Mouse (Mus musculus) lung, adult 18-20 months (tissue): ENCODE measurements around the gene Foxj2.

Source experiments
- DNase-seq, 2 experiments: peaks; one replicate each; pipeline ENCODE4 v3.0.0; 2022; ENCODE audit warnings: mixed read lengths in 2 of 2

The Foxj2 gene

DNA sequence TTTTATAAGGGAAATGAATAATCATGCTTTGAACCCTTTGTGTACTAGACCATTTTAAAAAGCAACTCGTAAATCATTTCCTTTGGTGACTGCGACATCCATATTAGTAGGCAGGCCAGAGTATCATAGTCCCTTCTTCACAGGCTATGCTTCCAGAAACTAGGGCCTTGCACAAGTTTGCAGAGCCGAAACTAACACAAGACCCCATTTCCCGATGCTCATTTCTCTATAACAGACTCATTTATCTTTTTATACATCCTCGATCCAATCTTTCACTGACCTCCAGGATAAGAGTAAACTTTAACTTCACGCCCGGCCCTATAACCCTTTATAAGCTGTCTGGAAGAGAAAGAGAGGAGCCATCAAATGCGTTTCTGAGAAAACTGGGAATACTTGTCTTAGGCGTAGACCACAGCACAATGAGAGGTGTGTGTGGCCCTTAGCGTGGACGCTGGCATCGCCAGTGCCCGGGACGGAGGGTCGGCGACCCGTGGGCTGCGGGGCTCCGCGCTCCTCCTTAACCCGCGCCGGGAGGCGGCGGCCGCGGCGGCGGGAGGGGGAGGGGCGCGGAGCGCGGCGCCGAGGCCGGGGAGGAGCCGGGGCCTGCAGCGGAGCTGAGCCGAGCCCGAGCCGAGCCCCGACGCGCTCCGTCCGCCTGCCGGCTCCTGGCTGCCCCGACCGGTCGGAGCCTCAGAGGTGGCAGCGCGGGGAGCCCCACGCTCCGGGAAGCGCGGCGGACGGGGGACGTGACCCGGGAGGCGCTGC is at the start of gene Foxj2:
TSS of gene Foxj2 (plus strand) at position 609 of the 765 bp plus-strand sequence.
- DNase-seq, result peak; percentile 70 to 75

DNA sequence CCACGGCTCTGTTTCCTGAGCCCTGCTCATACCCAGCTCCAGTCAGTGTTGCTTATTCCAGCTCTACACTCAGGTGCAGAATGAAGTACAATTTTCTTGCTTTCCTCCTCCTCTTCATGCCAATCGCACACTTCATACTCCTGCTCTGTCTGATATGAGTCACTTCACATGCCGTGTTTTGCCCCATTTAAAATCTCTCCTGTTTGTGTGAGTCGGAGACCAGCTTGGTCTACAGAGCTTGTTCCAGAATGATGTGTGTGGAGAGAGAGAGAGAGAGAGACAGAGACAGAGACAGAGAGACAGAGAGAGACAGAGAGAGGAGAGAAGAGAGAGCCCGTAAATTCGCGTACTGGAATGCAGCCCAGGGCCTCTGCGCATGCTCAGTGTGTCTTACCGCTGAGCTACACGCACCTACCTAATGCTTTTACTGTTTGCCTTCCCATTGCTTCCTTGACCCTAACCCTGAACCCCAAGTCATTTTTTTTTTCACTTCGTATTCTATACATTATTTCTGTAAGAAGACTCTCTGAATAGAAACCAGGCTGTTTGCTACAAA is 48.9 kb upstream of the Foxj2 start:
- no peak for DNase-seq

DNA sequence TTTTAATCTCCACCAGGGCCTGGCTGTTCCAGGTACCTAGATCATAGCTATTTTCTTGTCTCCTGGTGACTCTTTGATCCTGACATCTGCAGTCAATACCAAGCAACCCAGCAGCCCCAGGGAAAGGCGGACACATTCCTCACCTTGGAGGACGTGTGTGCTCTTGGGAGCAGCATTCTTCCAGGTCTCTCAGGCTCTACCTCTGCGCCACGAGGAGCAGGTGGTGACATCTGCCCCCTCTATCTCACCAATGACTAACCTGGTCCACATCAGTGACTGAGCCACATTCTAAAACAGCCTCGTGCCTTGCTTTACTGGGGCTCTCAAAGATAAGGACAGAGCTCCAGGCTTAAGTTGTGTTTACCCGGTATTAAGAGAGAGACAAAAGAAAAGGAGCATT is 47.0 kb upstream of the Foxj2 start:
- DNase-seq, result no peak

DNA sequence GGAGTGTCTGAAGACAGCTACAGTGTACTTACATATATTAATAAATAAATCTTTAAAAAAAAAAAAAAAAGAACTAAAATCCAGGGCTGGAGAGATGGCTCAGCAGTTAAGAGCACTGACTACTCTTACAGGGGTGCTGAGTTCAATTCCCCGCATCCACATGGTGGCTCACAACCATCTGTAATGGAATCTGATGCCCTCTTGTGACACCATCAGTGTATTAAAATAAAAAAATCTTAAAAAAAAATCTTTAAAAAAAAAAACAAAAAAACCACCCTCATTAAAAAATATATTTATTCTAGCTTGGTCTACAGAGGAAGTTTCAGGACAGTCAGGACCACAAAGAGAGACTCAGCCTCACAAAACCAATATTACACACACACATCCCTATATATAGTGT is 45.4 kb upstream of the Foxj2 start:
- no peak for DNase-seq

DNA sequence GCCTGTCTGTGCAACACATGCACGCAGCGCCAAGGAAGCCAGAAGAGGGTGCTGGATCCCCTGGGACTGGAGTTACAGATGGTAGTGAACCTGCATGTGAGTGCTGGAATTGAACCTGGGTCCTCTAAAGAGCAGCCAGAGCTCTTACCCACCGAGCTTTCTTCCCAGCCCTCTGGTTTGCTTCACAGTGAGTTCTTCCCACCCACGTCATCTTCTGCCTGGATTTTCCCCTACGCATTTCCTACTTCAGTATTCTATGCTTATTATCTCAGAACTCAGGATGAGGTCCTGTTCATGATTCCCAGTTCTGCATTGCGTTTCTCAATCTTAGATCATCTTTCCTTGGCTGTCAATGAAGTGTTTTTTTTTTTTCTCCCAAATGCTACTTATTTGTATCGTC is 43.7 kb upstream of the Foxj2 start:
- no peak for DNase-seq

DNA sequence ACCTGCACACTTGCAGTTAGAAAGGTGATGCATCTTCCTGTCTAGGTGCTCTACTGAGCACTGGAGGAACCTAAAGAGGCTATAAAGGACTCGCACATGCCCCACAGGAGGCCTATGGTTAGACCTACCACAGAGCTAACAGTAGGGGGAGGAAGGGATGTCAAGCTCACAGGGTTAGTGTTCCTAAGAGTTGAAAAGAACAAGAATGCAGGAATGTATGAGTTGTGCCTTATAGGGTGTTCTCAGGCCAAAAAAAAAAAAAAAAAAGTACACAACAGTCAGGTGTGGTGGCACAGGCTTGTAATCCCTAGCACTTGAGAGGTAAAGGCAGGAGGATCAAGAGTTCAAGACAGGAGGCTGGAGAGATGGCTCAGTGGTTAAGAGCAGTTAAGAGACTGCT is 39.8 kb upstream of the Foxj2 start:
- DNase-seq, result no peak

DNA sequence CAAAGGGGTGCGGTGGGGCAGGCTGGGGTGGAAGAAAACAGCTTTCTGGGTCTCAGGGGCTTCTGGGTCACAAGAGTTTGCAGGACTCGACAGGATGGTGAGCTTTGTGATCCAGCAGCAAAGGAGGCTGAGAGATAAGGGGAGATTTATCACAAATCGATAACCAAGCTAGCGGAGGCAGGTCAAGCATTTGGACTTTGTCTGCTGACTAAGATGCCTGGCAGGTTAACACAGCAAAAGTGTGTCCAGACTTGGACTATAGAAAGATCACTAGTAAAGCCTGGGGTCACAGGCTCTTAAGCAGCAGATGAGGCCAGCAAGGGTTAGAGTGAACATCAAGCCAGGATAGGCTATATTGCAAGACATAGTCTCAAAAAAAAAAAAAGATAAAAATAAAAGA is 38.5 kb upstream of the Foxj2 start:
- no peak for DNase-seq

DNA sequence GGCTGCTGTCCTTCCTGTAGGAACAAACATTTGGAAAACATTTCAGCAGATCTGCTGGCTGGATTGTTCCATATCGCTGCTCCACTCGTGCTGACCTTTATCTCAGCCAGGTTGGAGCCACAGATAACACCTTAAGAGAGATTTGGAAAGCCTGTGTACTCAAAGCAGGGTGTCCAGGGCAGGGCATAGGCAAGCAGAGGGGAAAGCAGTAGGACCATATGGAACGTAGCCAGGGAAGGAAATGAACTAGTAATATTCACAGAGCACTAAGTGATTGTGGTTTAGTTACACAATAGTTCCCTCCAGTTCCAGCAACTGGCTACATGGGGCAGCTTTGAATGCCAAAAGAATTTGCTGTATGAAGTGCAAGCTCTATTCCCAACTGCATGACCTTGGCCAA is 37.5 kb upstream of the Foxj2 start:
- DNase-seq, result peak in 1 of 2 experiments; percentile 43

DNA sequence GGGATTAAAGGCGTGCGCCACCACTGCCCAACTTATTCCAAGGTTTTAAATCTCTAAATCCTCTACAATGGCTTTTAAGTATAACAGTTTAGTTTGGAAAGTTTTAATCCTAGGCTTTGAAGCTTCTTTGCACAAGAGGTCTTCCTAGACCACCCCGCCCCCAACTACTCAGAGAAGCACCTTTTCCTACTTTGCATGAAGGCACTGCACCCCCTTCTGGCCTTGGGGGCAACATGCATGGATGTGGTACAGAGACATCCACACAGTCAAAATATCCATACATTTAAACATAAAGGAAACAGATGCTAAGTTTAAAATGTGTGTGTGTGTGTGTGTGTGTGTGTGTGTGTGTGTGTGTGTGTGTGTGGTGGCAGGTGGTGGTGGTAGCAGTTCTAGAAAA is 34.8 kb upstream of the Foxj2 start:
- no peak for DNase-seq

DNA sequence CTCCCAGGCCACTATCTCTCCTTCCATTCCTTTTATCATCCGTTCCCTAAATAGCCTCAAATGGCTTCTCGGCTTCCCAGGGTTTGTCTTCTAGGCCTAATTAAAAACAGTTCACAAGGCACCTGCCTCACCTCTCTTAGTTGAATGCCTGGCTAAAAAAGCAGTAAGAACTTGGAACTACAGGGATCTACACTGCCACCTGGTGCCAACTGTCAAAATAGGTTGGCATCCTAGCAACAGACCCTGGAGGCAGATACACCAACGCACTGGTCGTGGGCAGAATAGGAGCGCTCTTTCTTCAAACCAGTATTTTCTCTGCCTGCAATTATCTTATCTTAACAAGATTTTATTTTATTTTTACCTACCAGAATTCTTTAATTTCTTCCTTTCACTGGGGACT is 33.4 kb upstream of the Foxj2 start:
- peak; percentile 42 to 45 for DNase-seq

DNA sequence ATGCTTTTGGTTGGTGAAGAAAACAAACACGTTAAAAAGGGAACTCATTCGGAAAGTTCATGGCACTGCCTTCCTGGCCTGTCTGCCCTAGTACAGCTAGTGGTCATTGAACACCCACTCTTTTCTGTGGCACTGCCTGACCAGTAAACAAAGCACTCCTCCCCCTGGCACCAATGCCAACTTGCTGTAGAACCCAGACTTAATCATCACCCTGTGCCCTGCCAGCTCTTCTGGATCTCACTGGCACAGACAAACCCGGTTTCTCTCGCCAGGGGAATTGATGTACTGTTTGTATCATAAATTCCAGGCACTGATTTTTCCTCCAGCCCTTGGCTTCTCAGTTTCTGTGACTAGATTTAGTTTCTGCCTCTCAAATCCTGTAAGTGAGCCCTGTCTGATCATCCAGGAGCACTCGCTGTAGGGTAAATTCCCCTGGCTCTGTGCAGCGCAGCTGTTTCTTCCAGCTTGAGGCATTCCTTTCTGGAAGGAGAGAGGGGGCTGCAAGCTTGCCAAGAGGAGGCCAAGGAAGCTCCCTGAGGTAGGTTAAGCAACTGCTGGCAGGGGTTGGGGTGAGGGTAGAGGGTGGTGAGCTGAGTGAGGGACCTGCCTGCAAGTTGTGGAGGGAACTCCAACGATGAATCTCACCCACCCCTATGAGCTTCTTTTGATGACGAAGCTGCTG is 24.3 kb upstream of the Foxj2 start:
- DNase-seq, result peak in 1 of 2 experiments; percentile 18

DNA sequence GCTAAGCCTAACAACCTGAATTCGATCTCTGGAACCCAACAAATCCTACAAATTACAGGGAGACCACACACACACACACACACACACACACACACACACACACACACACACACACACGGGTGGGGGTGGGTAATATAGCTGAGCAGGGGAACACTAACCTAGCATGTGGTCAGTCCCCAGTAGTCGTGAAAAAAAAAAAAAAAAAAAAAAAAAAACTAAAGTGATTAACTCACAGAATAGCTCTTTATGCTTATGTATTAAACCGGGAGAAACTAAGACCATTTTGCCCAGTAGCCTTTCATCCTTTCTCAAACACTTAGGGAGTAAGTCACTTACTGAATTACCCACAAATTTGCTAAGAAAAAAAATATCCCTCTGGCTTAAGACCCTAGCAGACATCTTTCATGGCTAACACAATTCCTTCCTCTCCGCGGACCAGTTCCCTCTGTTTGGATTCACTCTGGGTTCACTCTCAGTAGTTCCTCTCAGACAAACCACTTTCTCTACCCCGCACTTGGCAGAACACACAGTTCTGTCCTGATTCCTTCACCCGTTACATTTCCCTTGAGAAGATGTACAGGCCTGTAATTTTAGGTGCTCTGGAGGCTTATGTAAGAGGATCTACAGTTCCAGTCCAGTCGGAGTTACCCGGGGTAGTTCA is 18.9 kb upstream of the Foxj2 start:
- DNase-seq, result no peak

DNA sequence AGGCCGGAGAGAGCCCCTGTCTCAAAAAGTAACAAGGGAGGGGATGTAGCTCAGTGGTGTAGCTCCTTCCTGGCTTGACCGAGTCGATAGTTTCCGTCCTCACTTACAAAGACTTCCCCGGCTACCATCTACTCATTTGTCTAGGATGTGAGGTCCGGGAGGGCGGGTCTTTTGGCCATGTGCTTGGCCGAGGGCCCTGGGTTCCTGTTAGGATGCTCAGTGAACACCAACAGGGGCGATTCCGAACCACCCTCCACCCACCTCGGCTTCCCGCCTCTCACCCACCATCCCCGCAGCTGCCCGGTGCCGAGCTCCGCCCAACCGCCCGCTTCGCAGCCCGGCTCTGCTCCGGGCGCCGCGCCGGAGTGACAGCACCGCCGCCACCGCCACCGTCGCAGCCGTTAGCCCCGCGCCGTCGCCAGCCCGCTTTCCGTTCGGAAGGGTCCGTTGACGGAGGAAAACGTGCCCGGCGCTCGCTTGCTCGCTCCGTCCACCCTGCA is 18.4 kb upstream of the Foxj2 start, which contains the start of gene Slc2a3:
TSS of gene Slc2a3 (minus strand) at position 340 of the 500 bp plus-strand sequence.
- DNase-seq, result peak; percentile 43 to 50

DNA sequence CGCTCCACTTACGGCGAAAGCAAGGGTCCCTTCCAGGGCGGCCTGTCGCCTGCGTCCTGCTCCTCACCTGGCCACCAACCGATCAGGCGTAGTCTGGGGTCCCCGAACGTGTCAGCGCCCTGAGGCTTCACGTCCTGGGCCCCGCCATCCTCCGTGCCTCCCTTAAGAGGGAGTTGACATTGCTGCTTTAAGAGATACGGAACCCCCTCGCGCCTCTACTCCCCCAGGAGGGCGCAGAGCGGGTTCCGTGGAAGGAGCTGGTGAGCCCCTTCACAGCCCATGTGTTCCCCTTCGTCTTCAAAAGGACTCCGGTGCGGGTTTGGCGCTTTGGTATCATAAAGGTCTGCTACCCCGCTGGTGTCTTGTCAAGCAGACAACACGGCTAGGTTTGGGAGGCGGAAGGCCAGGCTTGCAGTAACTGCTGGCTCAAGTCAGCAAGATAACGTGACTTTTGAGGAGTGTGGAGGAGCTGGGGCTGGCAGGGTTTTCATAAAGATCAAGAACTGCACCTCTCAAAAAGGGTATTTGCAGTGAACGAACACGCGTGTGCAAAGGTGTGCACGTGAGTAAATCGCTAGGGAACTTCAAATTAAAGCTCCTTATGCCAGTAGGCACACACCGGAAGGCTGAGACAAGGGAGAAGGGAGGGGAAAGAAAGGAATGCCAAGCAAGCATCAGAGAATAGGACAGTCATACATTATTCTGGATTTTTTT is 17.8 kb upstream of the Foxj2 start:
- DNase-seq, result no peak

DNA sequence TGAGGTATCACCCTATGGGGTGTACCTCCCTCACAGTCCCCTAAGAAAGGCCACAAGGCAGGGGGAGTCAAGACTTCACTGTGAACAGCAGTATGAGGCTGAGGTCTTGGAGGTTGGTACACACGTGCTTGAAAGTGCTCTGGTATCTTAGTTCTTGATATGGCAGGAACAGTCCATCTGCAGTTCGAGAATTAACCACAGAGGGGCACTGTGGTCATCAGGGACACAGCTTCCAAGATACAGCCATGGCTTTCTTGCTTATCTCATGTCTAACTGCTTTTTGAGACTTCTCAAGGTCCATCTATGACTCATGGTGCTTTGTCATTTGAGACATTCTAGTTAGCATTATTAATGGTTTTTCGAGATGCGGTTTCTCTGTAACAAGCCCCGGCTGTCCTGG is 15.3 kb upstream of the Foxj2 start:
- DNase-seq, result peak; percentile 76 to 83

DNA sequence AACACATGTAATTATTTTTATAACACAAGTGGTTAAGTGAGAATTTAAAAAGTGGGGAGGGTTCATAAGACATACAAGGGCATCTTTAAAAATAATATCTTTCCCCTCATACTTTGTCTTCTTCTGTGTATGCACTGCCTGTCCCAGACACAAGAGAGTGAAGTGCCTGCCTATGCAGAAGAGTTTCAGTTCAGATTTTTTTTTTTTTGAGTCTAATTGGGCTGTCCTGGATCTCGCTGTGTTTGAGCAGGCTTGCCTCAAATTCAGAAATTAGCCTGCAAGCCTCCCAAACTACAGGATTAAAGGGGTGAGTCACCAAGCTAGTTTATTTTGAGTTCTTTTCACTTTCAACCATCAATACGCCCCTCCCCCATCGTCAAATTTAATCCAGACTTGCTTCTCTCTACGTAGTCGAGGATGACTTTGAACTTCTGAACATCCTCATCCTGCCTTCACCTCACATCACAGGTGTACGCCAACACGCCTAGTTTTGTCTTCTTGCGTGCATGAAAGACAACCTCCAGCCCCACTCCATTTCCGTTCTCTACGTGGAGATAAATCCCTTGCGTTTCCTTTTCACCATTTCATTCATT is 9.6 kb upstream of the Foxj2 start:
- no peak for DNase-seq

DNA sequence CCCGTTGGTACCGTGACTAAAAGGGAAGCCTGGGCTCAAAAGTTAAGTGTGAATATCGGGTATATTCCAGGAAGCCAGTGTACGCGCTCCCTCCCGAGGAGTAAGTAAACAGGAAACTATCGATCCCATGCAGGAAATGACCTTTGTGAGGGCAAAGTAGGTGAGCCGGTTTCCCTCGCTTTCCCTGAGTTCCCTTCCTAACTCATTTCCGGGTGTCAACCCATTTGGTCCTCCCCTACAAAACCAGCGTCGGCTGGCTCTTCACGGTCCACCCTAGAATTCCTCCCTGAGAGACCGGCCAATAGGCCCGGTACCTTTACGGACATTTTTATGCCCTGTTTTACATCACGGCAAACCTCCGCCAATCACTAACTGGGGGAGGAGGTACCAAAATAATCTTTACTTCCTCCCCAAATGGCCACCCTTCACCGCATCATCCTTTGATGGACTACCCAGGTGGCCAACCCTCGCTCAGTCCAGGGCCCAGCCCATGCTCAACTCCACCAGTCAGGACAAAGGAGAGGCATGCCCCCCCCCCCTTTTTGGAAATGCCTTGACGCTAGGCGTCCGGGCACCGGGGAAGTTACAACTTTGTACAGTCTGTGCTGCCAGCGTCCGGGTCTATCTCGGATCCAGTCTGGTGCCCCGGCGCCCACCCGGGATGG is 9.0 kb upstream of the Foxj2 start:
- peak; percentile 99 for DNase-seq

DNA sequence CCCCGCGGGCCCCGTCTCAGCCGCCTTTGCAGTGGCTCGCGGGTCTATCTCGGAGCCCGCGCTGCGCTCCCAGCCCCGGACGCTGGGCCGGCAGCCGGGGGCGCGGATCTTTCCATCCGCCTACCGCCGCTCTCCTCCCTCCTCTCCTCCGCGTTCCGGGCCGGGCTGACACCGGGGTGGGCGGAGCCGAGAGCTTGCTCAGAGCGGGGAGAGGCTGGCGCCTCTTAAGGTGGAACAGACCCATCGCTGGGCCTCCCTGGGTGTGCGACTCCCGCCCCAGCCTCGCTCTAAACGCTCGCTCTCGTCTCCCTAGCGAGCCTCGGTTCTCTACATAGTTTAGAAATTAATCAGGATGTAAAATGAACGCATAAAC is 8.4 kb upstream of the Foxj2 start:
- peak; percentile 95 to 97 for DNase-seq

DNA sequence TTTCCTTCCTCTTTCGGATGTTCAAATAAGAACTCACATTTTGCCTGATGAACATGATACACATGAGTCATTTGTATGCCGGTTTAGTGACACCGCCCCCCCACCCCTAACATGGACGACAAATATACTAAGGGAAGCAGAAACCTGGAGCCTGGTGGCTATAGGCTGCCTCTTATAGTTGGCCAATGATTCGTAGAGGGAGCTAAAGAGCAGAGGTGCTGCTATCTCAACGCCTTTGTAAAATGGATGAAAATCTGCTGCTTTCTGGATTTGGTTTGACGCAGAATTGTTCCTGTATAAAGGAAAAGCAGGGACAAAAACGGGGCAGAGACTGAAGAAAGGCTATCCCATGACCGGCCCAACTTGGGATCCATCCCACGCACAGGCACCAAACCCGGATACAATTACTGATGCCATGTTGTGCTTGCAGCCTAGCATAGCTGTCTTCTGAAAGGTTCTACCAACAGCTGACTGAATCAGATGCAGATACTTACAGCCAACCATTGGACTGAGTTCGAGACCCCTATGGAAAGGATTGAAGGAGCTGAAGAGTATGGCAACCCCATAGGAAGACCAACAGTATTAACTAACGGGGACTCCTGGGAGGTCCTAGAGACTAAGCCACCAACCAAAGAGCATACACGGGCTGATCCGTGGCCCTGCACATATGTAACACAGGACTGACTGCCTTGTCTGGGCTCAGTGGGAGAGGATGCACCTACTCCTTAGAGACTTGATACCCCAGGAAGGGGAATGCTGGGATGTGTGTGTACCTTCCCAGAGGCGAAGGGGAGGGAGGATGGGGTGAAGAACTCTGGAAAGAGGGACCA is 7.7 kb upstream of the Foxj2 start:
- DNase-seq, result peak; percentile 30 to 46

DNA sequence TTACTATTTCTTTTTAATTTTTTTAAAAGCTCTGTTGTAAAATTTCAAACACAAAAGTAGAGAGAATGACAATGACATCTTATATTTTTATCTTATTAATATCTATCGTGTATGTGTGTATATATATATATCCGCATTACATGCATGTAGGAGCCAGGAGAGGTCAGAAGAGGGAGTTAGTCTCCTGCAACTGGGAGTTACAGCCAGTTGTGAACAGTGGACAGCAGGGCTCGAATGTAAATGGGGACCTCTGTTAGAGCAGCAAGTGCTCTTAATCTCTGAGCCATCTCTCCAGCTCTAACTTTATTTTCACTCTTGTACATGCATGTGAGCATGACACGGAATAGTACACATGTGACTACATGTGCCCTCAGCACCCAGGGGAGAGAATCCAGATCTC is 7.0 kb upstream of the Foxj2 start:
- no peak for DNase-seq

DNA sequence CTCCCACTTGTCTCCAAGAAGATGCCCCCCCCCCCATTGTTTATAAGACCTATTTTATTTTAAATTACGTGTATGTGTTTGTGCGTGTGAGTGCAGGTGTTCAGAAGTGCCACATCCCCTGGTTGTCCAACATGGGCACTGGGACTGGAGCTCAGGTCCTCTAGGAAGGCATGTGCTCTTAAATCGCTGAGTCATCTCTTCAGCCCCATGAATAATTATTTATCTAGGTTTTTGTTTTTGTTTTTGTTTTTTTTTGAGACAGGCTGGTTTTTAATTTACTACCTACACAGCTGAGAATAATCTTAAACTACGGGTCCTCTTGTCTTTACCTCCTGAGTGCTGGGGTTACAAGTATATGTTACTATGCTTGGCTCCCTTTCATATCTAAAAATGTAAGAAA is 6.1 kb upstream of the Foxj2 start:
- DNase-seq, result no peak
